In the genomic region with DNA sequence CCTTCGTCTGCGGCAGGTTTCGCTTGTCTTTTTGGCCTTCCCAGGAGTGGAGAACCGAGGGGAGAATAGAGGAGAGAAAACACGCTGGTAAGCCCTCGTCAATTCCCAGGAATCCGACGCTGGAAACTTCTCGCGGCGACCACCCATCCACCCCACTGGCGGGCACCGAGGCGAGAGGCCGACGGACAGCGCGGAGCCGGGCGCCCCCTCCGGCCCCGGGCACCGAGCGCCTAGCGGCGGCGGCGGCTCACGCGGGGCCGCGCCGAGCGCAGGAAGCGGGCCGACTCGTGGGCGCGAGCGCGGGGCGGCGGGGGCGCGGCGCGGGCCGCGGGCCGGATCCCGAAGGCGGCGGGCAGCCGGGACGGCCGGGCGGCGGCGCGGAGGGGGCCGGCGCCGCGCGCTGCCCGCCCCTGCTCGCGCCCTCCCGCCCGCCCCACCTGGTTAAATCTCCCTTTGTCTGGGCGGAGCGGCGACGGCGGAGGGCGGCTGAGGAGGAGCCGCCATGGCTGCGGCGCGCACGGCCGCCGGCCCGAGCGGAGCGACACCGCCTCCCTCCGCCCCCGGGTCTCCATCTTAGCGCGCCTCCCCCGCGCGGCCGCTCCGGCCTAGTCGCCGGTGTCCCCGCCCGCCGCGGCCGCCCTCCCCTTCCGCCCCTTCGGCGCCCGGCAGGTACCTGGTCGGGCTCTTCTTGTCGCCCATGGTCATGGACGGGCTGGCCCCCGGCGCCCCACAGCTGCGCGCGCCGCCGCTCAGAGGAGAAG, we compare ENCODE assay signal across 8 mouse cellular contexts. TPM values are rescaled to one million over a fixed set of nuclear protein-coding genes. Genes with fewer than 3 reads are reported as not detected.
DNase-seq lines count a peak whose midpoint lies in the region; ATAC-seq and TF ChIP-seq lines count a peak whose summit lies in the region.

No protein-coding gene starts in this region.

- H3K27ac ChIP-seq in forebrain, embryonic 16.5 days (ENCODE audit: low read length): peak overlapping the region; percentile 96
- H3K27ac ChIP-seq in lung, embryonic 15.5 days: peak overlapping the region; percentile 98
- no peak overlapping the region for H3K27ac ChIP-seq in thymus, adult 2 months (ENCODE audit: control insufficient read depth, insufficient read depth, low read length)

- TF ChIP-seq POLR2A in thymus, adult 2 months (IDR thresholded peaks at IDR 0.05; ENCODE audit: control insufficient read depth, extremely low read depth, insufficient read depth, low read length, poor library complexity): 0 out of 2 replicates have a peak, but pooled peaks have one; percentile 22

- peaks cover 11% of the 10 kb centered on the region for H3K36me3 ChIP-seq in G1E (replicated peaks)
- no peaks in the 10 kb centered on the region for H3K36me3 ChIP-seq in forebrain, embryonic 16.5 days (ENCODE audit: control insufficient read depth, insufficient read depth)
- H3K36me3 ChIP-seq in lung, embryonic 15.5 days: no peaks in the 10 kb centered on the region; the same call in 1 of the 2 replicates
- H3K36me3 ChIP-seq in thymus, adult 2 months (ENCODE audit: control insufficient read depth, insufficient read depth, low read length): no peaks in the 10 kb centered on the region

- peak overlapping the region; percentile 90 for H3K4me2 ChIP-seq in forebrain, embryonic 16.5 days (ENCODE audit: low read length)
- H3K4me2 ChIP-seq in lung, embryonic 15.5 days: peak overlapping the region; percentile 96

- H3K27me3 ChIP-seq in G1E (ENCODE audit: insufficient read depth, low read length): peaks cover 4% of the 10 kb centered on the region; the same call in 1 of the 2 replicates
- H3K27me3 ChIP-seq in forebrain, embryonic 16.5 days (replicated peaks; ENCODE audit: control insufficient read depth, insufficient read depth, low read length): 0 out of 2 replicates have a peak, but pooled peaks cover 3% of the 10 kb centered on the region
- H3K27me3 ChIP-seq in lung, embryonic 15.5 days: no peaks in the 10 kb centered on the region
- no peaks in the 10 kb centered on the region; the same call in 1 of the 2 replicates for H3K27me3 ChIP-seq in thymus, adult 2 months (ENCODE audit: control insufficient read depth, insufficient read depth, low read length)

- H3K9me3 ChIP-seq in G1E (replicated peaks): no peaks in the 10 kb centered on the region
- no peaks in the 10 kb centered on the region for H3K9me3 ChIP-seq in forebrain, embryonic 16.5 days (ENCODE audit: control insufficient read depth, low read length)
- H3K9me3 ChIP-seq in lung, embryonic 15.5 days: no peaks in the 10 kb centered on the region

- under 1% methylated on average over 68 of the region's 117 CpGs for WGBS in forebrain, embryonic 16.5 days
- WGBS in lung, embryonic 15.5 days: 0% methylated on average over 56 of the region's 117 CpGs
- 15% methylated on average over 110 of the region's 117 CpGs for WGBS in thymus, adult 2 months

- peaks cover 30% of the 10 kb centered on the region for H3K4me1 ChIP-seq in G1E (ENCODE audit: insufficient read depth, low read depth, low read length)
- H3K4me1 ChIP-seq in forebrain, embryonic 16.5 days (replicated peaks; ENCODE audit: control insufficient read depth, insufficient read depth, low read length): peaks cover 28% of the 10 kb centered on the region
- peaks cover 31% of the 10 kb centered on the region for H3K4me1 ChIP-seq in lung, embryonic 15.5 days
- peaks cover 10% of the 10 kb centered on the region for H3K4me1 ChIP-seq in thymus, adult 2 months (replicated peaks; ENCODE audit: control insufficient read depth, insufficient read depth, low read length)

- no peak for ATAC-seq in G1E (ENCODE audit: extremely low read depth, insufficient number of reproducible peaks, low FRiP score, poor library complexity, severe bottlenecking)
- ATAC-seq in forebrain, embryonic 16.5 days: peak; percentile 72
- ATAC-seq in lung, embryonic 15.5 days (ENCODE audit: borderline replicate concordance, extremely low read depth, low FRiP score, low TSS enrichment): peak; percentile 77

- peak; percentile 69 for DNase-seq in G1E (ENCODE audit: low spot score)
- peak; percentile 79 to 85 for DNase-seq in cerebellum, adult 18-20 months
- DNase-seq in heart, postnatal 36 days: peak; percentile 73 to 87
- DNase-seq in layer of hippocampus, adult 8-10 months (ENCODE audit: low spot score in 2 of 2): peak; percentile 29 to 48
- peak; percentile 74 for DNase-seq in ovary, adult 18-20 months (ENCODE audit: low spot score)
- DNase-seq in thymus, adult 2 months: peak; percentile 65

- H3K4me3 ChIP-seq in G1E (ENCODE audit: low read depth, low read length): peak overlapping the region; percentile 82
- peak overlapping the region; percentile 75 for H3K4me3 ChIP-seq in forebrain, embryonic 16.5 days (replicated peaks; ENCODE audit: low read length)
- peak overlapping the region; percentile 80 for H3K4me3 ChIP-seq in lung, embryonic 15.5 days
- H3K4me3 ChIP-seq in thymus, adult 2 months (ENCODE audit: control insufficient read depth, insufficient read depth, low read length): peak overlapping the region; percentile 97

- no peak for TF ChIP-seq CTCF in G1E (IDR thresholded peaks at IDR 0.05; ENCODE audit: low read depth, low read length)
- TF ChIP-seq CTCF in thymus, adult 2 months (IDR thresholded peaks at IDR 0.05; ENCODE audit: borderline replicate concordance, control insufficient read depth, extremely low read depth, insufficient read depth, low read length, poor library complexity): 0 out of 2 replicates have a peak, but pooled peaks have one; percentile 38

- intact Hi-C loops in heart, postnatal 36 days (cut with DNase I): loop anchor here (2.0 to 5.0 kb wide), 4 partner anchors 124 to 484 kb away; no protein-coding TSS in a partner anchor

- peak overlapping the region; percentile 91 for H3K9ac ChIP-seq in forebrain, embryonic 16.5 days (replicated peaks; ENCODE audit: low read depth, low read length)
- peak overlapping the region; percentile 80 for H3K9ac ChIP-seq in lung, embryonic 15.5 days

RNA-seq across cellular contexts. Expression of gene Rybp, which starts 0.5 kb away (rescaled TPM):
- 31.8 and 33.5 TPM in 2 replicates for total RNA-seq in G1E (2014; fragmentation: Nextera tagmentation)
- total RNA-seq in G1E (2017): 19.6 and 26.2 TPM in 2 replicates
- polyA plus RNA-seq in G1E (2012): 7.1 and 9.2 TPM in 2 replicates
- polyA plus RNA-seq in forebrain, embryonic 16.5 days (2015; fragmentation: Nextera tagmentation; extraction: Ambion mirVana): 30.4 and 31.2 TPM in 2 replicates
- 10 to 100 TPM; 11.4 to 14.9 TPM for total RNA-seq in heart, postnatal 36 days (2021)
- 10 to 100 TPM; 45.7 to 51.8 (median 48.0) TPM for total RNA-seq in layer of hippocampus, adult 8-10 months (2022)
- 21.8 and 22.4 TPM in 2 replicates for polyA plus RNA-seq in lung, embryonic 15.5 days (2015; fragmentation: Nextera tagmentation; extraction: Ambion mirVana)
- 28.6 and 31.9 TPM in 2 replicates for polyA plus RNA-seq in thymus, adult 2 months (2012; rRNA removed)
